Mouse (Mus musculus) limb, embryonic 11.5 days (tissue): ENCODE results near the gene Plekhm3. TPM values are rescaled to one million over a fixed set of nuclear protein-coding genes. Genes with fewer than 3 reads are reported as not detected.

Experiments used
- ATAC-seq: fragments of 200-750 bp; cut with Nextera tagmentation; 2 replicates; pipeline ENCODE4 v1.8.0; 2017; ENCODE audit warnings: low read depth; ENCODE audit not compliant: insufficient number of reproducible peaks, low FRiP score, low TSS enrichment
- DNase-seq: peaks from one replicate; pipeline ENCODE4 v3.0.0-alpha.2; 2015; ENCODE audit warnings: low spot score
- H3K27ac ChIP-seq: fragments of 300-500 bp; sonication (generic); replicated peaks from 2 replicates; pipeline ENCODE4 v1.5.1; 2014; ENCODE audit warnings: low read depth, mild to moderate bottlenecking, low read length
- H3K27me3 ChIP-seq: fragments of 300-500 bp; sonication (generic); 2 replicates; pipeline ENCODE4 v1.6.1; 2014; ENCODE audit warnings: mild to moderate bottlenecking, low read length, mixed read lengths; ENCODE audit not compliant: control insufficient read depth, insufficient read depth
- H3K36me3 ChIP-seq: fragments of 300-500 bp; sonication (generic); 2 replicates; pipeline ENCODE4 v1.6.1; 2014; ENCODE audit warnings: mild to moderate bottlenecking, low read length, moderate library complexity, mixed read lengths; ENCODE audit not compliant: control insufficient read depth, insufficient read depth
- H3K4me1 ChIP-seq: fragments of 300-500 bp; sonication (generic); 2 replicates; pipeline ENCODE4 v1.6.1; 2014; ENCODE audit warnings: low read length, mixed read lengths; ENCODE audit not compliant: control insufficient read depth, insufficient read depth
- H3K4me2 ChIP-seq: fragments of 300-500 bp; sonication (generic); 2 replicates; pipeline ENCODE4 v1.6.1; 2014; ENCODE audit warnings: low read depth, mild to moderate bottlenecking, moderate library complexity; ENCODE audit not compliant: severe bottlenecking
- H3K4me3 ChIP-seq: fragments of 300-500 bp; sonication (generic); 2 replicates; pipeline ENCODE4 v1.5.1; 2014; ENCODE audit warnings: low read depth, low read length
- H3K9ac ChIP-seq: fragments of 300-500 bp; sonication (generic); 2 replicates; pipeline ENCODE4 v1.6.1; 2014; ENCODE audit warnings: mild to moderate bottlenecking, low read length
- H3K9me3 ChIP-seq: fragments of 300-500 bp; sonication (generic); 2 replicates; pipeline ENCODE4 v1.6.1; 2016; ENCODE audit warnings: low read length; ENCODE audit not compliant: control insufficient read depth
- WGBS: fragments of 180-500 bp; shearing (Covaris S2); extraction: QIAGEN DNeasy Blood & Tissue Kit; methylation state at CpG from one replicate; pipeline ENCODE4 v1.1.7; 2014; 5-methylcytosine and 5-hydroxymethylcytosine counted together
- polyA plus RNA-seq: library from polyadenylated mRNA; unstranded; fragments of >200 nt; fragmentation: Nextera tagmentation; extraction: Ambion mirVana; gene quantifications from 2 replicates; pipeline ENCODE4 v1.2.1, GENCODE M21; 2014

Gene Plekhm3
- polyA plus RNA-seq, 1 experiment from 2014 or later, result 7.8 TPM

- Histone ChIP-seq H3K9ac (no peak overlapping the region), H3K9me3 (no peaks in the 10 kb centered on the region), H3K27ac (no peak overlapping the region), H3K4me3 (no peak overlapping the region), H3K4me1 (no peaks in the 10 kb centered on the region), H3K4me2 (no peak overlapping the region), H3K36me3 (no peaks in the 10 kb centered on the region), H3K27me3 (no peaks in the 10 kb centered on the region)
- DNase-seq (no peak), ATAC-seq (no peak)
- WGBS, result 33% methylated on average over 2 of the region's 2 CpGs
Measured at GRCm38 (mm10) chr1:64757254-64757653, 199.4 kb downstream of the Plekhm3 start.

GRCm38 (mm10) chr1:64756640-64757030 is 200.0 kb downstream of the Plekhm3 start:
- H3K27ac ChIP-seq, result no peak overlapping the region
- no peak overlapping the region for H3K4me2 ChIP-seq
- no peak for ATAC-seq
- H3K9me3 ChIP-seq, result no peaks in the 10 kb centered on the region
- H3K4me1 ChIP-seq, result no peaks in the 10 kb centered on the region
- H3K27me3 ChIP-seq, result no peaks in the 10 kb centered on the region
- H3K9ac ChIP-seq, result no peak overlapping the region
- 83% methylated on average over 10 of the region's 10 CpGs for WGBS
- H3K36me3 ChIP-seq, result no peaks in the 10 kb centered on the region
- no peak overlapping the region for H3K4me3 ChIP-seq
- DNase-seq, result no peak

GRCm38 (mm10) chr1:64755971-64756639 is 200.5 kb downstream of the Plekhm3 start:
- no peaks in the 10 kb centered on the region for H3K36me3 ChIP-seq
- 75% methylated on average over 7 of the region's 7 CpGs for WGBS
- H3K9ac ChIP-seq, result no peak overlapping the region
- no peaks in the 10 kb centered on the region for H3K4me1 ChIP-seq
- no peak for DNase-seq
- H3K27ac ChIP-seq, result no peak overlapping the region
- H3K4me3 ChIP-seq, result no peak overlapping the region
- ATAC-seq, result no peak
- H3K27me3 ChIP-seq, result no peaks in the 10 kb centered on the region
- H3K4me2 ChIP-seq, result no peak overlapping the region
- no peaks in the 10 kb centered on the region for H3K9me3 ChIP-seq

GRCm38 (mm10) chr1:64754658-64755057 is 202.0 kb downstream of the Plekhm3 start:
- Histone ChIP-seq H3K9me3 (no peaks in the 10 kb centered on the region), H3K27me3 (no peaks in the 10 kb centered on the region), H3K4me1 (no peaks in the 10 kb centered on the region), H3K27ac (no peak overlapping the region), H3K9ac (no peak overlapping the region), H3K4me3 (no peak overlapping the region), H3K4me2 (no peak overlapping the region), H3K36me3 (no peaks in the 10 kb centered on the region)
- DNase-seq (no peak), ATAC-seq (no peak)
- 87% methylated on average over 5 of the region's 5 CpGs for WGBS

GRCm38 (mm10) chr1:64753668-64754067 is 203.0 kb downstream of the Plekhm3 start:
- ATAC-seq (no peak), DNase-seq (no peak)
- no peaks in the 10 kb centered on the region for H3K27me3 ChIP-seq
- H3K4me2 ChIP-seq, result no peak overlapping the region
- H3K9ac ChIP-seq, result no peak overlapping the region
- no peak overlapping the region for H3K4me3 ChIP-seq
- H3K27ac ChIP-seq, result no peak overlapping the region
- H3K36me3 ChIP-seq, result no peaks in the 10 kb centered on the region
- 76% methylated on average over 7 of the region's 7 CpGs for WGBS
- H3K9me3 ChIP-seq, result no peaks in the 10 kb centered on the region
- no peaks in the 10 kb centered on the region for H3K4me1 ChIP-seq

GRCm38 (mm10) chr1:64753109-64753508 is 203.5 kb downstream of the Plekhm3 start:
- H3K4me3 ChIP-seq, result no peak overlapping the region
- no peak overlapping the region for H3K4me2 ChIP-seq
- no peaks in the 10 kb centered on the region for H3K4me1 ChIP-seq
- no peaks in the 10 kb centered on the region for H3K9me3 ChIP-seq
- no peaks in the 10 kb centered on the region for H3K36me3 ChIP-seq
- ATAC-seq (no peak), DNase-seq (no peak)
- no peak overlapping the region for H3K27ac ChIP-seq
- H3K27me3 ChIP-seq, result no peaks in the 10 kb centered on the region
- H3K9ac ChIP-seq, result no peak overlapping the region
- 91% methylated on average over 8 of the region's 8 CpGs for WGBS

GRCm38 (mm10) chr1:64744616-64745015 is 212.0 kb downstream of the Plekhm3 start:
- H3K9ac ChIP-seq, result no peak overlapping the region
- no peak overlapping the region for H3K4me3 ChIP-seq
- no peak for ATAC-seq
- H3K9me3 ChIP-seq, result no peaks in the 10 kb centered on the region
- no peaks in the 10 kb centered on the region for H3K4me1 ChIP-seq
- H3K36me3 ChIP-seq, result no peaks in the 10 kb centered on the region
- H3K27me3 ChIP-seq, result no peaks in the 10 kb centered on the region
- no peak overlapping the region for H3K4me2 ChIP-seq
- DNase-seq, result no peak
- no peak overlapping the region for H3K27ac ChIP-seq

GRCm38 (mm10) chr1:64742741-64743408 is 213.7 kb downstream of the Plekhm3 start:
- Histone ChIP-seq H3K4me1 (peaks cover 8% of the 10 kb centered on the region; the same call in 1 of the 2 replicates), H3K4me3 (no peak overlapping the region), H3K4me2 (no peak overlapping the region), H3K27ac (no peak overlapping the region), H3K27me3 (no peaks in the 10 kb centered on the region), H3K36me3 (no peaks in the 10 kb centered on the region), H3K9ac (no peak overlapping the region), H3K9me3 (no peaks in the 10 kb centered on the region)
- no peak for DNase-seq
- 84% methylated on average over 18 of the region's 18 CpGs for WGBS
- no peak for ATAC-seq
